Mouse (Mus musculus): ENCODE measurements around the gene Msl2.

DNA sequence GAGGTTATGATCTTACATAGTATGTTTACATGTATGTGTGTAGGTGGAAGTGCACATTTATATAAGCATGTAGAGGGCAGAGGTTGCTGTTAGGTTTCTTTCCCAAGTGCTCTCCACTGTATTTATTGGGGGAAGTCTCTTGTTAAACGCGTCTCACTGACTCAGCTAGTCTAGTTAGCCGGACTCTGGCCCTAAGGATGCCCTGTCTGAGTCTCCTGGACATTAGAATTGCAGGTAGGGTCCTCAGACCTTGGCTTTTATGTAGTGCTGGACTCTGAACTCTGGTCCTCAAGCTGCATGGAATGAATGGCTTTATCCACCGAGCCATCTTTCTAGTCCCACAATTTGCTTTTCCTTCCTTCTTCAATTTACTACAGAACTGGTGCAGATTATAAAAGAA lies 69.7 kb downstream of the Msl2 start:
- no peak for TF ChIP-seq CTCF (IDR thresholded peaks at IDR 0.05; ENCODE audit: insufficient read depth, low read depth, low read length)
- TF ChIP-seq POLR2A (IDR thresholded peaks at IDR 0.05; ENCODE audit: insufficient read depth, low read depth, low read length), result no peak

Measured in olfactory bulb, adult 2 months (tissue).